Mouse (Mus musculus) ES-Bruce4 (cell line): ENCODE measurements around the gene Nrm.
"Not testable (repeated sequence)": the region's sequence is repeated elsewhere in the genome, so short reads cannot be mapped to it uniquely, and the experiment has no call there.

ENCODE experiments used
- CTCF ChIP-seq: IDR thresholded peaks from one replicate; pipeline ENCODE4 v1.8.1; 2011; ENCODE audit warnings: low read depth, low read length
- EP300 ChIP-seq: IDR thresholded peaks from 2 replicates; pipeline ENCODE4 v1.6.1; 2011; ENCODE audit warnings: low read depth, low read length; ENCODE audit not compliant: insufficient read depth
- POLR2A ChIP-seq: IDR thresholded peaks from one replicate; pipeline ENCODE4 v1.8.1; 2011; ENCODE audit warnings: low read length; ENCODE audit not compliant: insufficient read depth

DNA sequence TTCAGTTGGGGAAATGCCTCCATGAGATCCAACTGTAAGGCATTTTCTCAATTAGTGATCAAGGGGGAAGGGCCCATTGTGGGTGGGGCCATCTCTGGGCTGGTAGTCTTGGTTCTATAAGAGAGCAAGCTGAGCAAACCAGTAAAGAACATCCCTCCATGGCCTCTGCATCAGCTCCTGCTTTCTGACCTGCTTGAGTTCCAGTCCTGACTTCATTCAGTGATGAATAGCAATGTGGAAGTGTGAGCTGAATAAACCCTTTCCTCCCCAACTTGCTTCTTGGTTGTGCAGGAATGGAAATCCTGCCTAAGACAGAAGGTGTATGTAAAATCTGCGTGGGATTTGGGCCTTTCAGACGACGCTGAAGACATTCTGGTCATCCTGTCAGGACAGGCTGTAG, 22.1 kb upstream of the Nrm start:
- TF ChIP-seq CTCF, EP300: not testable (repeated sequence)
- peak; percentile 13 for TF ChIP-seq POLR2A
